Mouse (Mus musculus) effector memory CD4-positive, alpha-beta T cell, adult 7 months (primary cell): ENCODE data around the gene Ddah1. TPM values are rescaled to one million over a fixed set of nuclear protein-coding genes. Genes with fewer than 3 reads are reported as not detected.

Experiments used
- polyA plus RNA-seq: library from polyadenylated mRNA; unstranded; fragments of 100-300 nt; shearing (Covaris generic); gene quantifications from one replicate; pipeline ENCODE4 v1.2.1, GENCODE M21; 2017

Ddah1 gene
- 0.44 TPM for polyA plus RNA-seq

DNA sequence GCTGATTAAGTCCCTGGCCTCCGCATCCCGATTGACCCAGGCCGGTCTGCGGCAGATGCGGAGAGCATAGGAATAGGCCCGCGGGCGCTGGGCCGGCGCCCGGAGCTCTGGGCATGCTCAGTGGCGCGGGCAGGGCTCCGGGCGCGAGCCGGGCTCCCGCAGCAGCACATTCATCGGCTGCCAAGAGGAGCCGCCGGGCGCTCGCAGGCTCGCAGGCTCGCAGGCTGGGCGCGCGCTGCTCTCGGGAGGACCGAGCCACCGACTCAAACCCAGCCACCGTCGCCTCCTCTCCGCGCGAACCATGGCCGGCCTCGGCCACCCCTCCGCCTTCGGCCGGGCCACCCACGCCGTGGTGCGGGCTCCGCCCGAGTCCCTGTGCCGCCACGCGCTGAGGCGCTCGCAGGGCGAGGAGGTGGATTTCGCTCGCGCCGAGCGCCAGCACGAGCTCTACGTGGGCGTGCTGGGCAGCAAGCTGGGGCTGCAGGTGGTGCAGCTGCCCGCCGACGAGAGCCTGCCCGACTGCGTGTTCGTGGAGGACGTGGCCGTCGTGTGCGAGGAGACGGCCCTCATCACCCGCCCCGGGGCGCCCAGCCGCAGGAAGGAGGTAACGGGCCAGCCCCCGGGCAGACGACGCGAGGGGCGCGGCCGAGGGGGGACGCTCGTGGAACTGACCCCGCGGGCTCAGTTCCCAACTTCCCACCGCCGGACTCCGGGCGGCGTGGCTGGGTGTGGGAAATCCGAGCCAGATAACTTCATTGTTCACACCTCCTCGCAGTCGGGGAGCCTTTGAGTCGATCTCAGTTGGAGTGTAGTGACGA lies at the start of gene Ddah1:
Gene Ddah1 (plus strand): TSS at position 115 of the 818 bp plus-strand sequence.

DNA sequence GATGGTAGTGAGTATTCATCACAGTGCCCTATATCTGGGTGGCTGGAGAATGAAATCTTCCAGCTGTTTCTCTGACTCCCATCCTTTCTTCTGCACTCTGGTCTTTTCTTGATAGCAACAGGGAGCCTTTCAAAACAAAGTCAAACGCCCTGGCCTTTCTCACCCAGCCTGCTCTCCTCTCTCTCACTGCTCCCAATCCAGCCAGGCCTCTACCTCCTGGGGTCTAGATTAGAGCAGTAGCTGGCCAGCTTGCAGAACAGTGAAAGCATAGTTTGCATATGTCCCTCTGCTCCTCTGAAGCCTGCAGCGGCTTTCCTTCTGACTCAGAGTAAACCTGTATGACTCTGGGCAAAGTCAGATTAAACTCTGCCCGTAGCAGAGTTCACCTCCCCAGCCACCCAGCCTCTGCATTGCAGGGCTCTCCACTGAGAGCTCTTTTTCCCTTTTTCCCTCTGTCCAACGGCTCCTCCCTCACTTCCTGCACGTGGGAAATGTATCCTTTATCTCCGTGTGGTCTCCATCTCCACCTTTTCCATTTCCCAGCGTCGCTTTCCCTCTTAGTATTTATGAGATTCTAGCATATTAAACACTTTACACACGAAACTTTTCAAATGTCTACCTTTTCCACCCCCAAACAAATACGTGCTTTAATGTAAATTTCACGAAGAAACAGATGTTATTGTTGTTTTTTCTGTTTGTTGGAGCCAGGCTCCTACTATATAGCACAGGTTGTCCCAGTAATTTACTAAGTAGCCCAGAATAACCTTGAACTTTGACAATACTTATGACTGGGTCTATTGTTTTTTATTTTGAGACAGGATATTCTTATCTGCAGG lies 163.8 kb downstream of the Ddah1 start, which contains the start of gene Bcl10:
Gene Bcl10 (plus strand): TSS at position 786 of the 836 bp plus-strand sequence.

DNA sequence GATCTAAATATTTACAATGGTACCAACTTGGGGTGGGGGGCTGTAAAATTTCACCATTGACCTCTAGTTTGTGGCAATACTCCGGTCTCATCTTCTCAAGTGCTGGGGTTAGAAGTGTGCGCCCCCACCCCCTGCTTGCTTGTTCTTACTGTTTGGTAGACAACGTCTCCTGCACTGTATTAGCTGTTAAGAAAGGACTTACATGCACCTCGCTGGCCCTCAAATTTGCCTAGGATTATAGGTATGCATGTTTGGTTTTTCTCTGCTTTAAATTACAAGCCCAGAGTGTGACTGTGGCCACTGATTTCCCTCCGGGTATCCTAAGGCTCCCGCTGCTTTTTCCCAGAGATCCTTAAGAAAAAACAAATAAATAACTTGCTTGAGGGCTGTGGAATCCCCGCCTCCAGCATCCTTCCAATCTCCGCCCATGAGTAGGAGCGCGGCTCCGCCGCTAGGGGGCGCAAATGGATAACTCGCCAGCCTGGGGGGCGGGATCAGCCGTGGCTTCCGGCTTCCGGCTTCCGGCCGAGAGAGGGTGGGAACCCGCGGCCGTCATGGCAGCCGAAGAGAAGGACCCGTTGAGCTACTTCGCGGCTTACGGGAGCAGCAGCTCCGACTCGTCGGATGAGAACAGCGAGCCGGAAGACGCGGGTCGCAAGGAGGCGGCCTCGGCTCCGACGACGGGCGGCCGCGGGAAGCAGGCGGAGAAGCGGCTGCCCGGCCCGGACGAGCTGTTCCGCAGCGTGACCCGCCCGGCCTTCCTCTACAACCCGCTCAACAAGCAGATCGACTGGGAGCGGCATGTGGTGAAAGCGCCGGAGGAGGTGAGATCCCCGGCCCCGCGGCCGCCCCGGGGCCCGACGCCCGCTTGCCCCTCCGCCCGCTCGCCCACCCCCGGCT lies 179.3 kb downstream of the Ddah1 start, which contains the start of gene 2410004B18Rik:
Gene 2410004B18Rik (plus strand): TSS at position 510 of the 900 bp plus-strand sequence.

Other genes with a start within 250 kb of the Ddah1 start
- gene Znhit6, start 182.5 kb upstream of the Ddah1 start, polyA plus RNA-seq = 22.1 TPM
- gene Ccn1, start 108.7 kb upstream of the Ddah1 start, polyA plus RNA-seq = 0.18 TPM
- gene Bcl10, start 164.1 kb downstream of the Ddah1 start, polyA plus RNA-seq = 205 TPM
- gene 2410004B18Rik, start 179.3 kb downstream of the Ddah1 start, polyA plus RNA-seq = 78.5 TPM
- gene Syde2, start 229.2 kb downstream of the Ddah1 start, polyA plus RNA-seq = 0.52 TPM